Mouse (Mus musculus): ENCODE measurements at regions not wholly inside any gene's neighbourhood (a gene's known extent, or its start where the extent isn't known, plus 50 kb on each side); places are given as distances from the start of the nearest gene placed in this dataset.
A peak's percentile ranks its signal among the peaks of the same experiment; 100 is the strongest.

GRCm38 (mm10) chr17:88116321-88116720 lies 51.2 kb upstream of the Fbxo11 start:
- ATAC-seq, result no peak

- ATAC-seq, result no peak
Observed at GRCm38 (mm10) chr17:88118714-88119113, 53.6 kb upstream of the Fbxo11 start.

DNA sequence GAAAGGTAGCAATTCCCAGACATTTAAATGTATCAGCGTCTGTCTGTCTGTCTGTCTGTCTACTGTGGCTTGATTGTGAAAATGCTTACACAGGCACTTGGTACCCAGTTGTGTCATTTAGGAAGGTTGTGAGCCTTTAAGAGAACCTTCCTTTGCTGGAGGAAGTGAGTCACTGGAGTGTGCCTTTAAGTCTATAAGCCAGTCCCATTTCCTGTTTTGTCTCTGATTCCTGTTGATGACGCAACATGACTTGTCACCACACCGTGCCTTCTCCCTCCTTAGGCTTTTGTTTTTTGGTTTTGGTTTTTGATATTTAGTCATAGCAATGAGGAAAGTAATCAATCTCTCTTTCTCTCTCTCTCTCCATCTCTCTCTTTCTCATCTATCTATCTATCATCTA lies 58.6 kb upstream of the Fbxo11 start:
- peak; percentile 98 for ATAC-seq

GRCm38 (mm10) chr17:88127126-88127525 lies 62.0 kb upstream of the Fbxo11 start:
- no peak for ATAC-seq

- ATAC-seq, result no peak
Observed at GRCm38 (mm10) chr17:88131297-88131696, 66.2 kb upstream of the Fbxo11 start.

DNA sequence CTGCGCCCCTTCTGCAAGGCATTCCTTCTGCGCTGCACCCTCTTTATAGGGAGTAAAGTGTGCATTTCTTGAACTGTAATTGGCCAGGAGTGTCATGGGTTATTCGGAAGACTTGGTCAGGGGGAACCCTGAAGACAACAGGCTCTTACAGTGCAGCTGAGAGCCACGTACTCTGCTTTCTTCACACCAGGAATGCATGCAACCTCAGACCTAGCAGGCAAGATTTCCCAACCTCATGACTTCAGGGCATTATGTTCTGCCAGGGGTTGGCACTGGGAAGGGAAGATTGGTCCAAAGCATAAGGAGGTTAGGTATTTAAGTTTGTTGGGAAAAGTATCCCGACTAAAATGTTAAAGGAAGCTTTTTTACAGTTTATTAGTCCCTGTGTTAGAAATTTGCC lies 66.9 kb upstream of the Fbxo11 start:
- no peak for ATAC-seq

- ATAC-seq, result no peak
Observed at GRCm38 (mm10) chr17:88132601-88133346, 67.7 kb upstream of the Fbxo11 start.

GRCm38 (mm10) chr17:88134546-88134945 lies 69.5 kb upstream of the Fbxo11 start:
- no peak for ATAC-seq

DNA sequence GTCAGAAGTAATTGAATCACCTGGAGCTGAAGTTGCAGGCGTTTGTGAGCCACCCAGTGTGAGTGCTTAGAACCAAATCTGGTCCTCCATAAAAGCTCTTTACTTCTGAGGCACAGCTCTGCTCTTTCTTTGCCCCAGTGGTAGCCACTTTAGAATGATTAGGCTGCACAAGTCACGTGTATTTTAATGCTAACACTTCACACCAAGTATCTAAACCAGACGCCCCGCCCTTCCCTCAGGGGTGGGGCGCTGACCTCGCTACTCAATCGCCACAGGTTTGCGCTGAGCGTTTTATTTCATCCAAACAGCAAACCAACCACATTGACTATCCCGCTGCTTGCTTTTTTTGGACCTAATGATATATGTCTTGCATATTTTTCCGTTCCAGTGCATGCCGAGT lies 76.4 kb upstream of the Fbxo11 start:
- no peak for ATAC-seq

DNA sequence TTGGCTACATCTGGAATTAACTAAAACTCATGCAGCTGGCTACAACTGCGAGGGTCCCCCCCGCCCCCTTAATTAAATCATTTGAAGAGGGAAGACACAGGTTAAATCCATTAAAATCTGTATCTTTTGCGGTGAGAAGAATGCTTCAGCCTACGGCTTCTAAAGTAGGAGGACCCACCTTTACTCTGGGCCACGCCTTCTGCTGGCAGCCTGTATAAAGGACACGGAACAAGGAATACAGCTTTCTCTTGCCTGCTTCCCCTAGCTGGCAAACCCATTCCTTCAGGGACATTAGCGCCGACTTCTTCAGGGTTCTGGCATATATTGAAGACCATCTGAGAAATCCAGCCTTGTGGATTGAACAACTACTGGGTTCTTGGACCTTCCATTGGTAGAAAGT lies 76.9 kb upstream of the Fbxo11 start:
- ATAC-seq, result no peak

DNA sequence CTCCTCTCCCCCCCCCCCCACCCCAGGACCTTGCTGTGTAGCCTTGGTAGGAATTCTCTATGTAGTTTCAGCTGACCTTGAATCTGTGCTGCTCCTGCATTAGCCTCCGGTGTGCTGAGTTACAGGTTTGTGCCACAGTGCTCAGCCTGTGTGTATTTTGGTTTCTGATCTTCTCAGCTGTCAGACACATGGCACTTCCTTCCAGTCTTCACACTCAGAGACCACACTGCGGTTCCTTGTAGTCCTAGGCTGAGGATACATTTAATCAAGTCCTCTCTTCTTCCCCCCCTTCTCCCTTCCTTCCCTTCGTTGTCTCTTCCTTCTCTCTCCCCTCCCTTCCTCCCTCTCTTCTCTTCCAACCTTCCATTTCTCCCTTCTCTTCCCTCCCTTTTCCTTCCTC lies 77.7 kb upstream of the Fbxo11 start:
- no peak for ATAC-seq

GRCm38 (mm10) chr17:88143378-88143943 lies 78.4 kb upstream of the Fbxo11 start:
- ATAC-seq, result no peak

DNA sequence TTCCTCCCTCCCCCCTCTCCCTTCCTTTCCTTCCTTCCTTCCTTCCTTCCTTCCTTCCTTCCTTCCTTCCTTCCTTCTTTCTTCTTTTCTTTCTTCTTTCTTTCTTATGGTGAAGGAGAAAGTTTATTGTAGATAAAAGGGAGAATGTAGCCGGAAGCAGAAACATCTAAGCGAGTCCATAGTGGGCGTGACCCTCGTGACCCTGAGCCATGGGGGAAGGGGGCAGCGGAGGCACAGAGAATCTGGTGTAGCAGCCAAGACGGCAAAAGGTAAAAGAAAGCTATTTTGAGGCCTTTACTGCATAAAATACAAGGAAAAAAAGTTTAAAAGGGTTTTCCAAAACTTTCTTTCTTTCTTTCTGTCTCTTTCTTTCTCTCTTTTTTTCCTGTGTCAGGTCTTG lies 93.5 kb upstream of the Fbxo11 start:
- ATAC-seq, result no peak

GRCm38 (mm10) chr17:88159212-88159668 lies 94.1 kb upstream of the Fbxo11 start:
- ATAC-seq, result no peak

DNA sequence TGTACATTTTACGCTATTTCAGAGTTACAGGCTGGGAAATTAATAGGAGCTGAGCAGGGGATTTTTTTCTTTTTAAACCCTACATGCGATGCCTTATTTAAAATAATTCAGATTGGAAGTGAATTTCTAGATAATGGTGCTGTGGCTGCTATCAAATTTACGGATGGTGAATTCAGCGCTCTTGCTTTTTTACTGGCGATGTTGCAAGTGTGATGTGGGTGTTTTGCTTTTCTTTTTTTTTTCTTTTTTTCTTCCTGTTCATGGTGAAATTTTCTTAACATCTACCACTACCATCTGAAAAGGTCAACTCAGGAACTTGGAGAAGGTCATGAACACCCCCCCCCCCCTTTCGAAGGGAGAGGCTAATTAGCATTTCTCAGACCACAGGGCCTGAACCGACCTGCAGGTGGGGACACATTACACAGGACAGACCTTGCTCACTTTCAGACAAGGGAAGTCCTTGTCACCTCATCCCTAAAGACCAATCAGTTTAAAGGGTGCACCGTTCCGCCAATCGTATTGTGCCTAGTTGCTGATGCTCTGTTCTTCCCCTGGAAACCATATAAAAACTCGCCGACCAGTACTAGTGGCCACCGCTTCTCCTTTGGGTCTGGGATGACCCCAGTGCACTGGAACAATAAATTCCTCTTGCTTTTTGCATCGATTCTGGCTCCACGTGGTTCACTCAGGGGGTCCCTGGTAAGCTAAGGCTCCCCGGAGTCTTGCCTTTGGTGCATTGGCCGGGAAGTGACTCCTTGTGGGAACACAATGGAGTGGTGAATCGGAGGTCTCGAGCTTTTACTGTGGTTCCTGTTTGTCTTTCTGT lies 95.0 kb upstream of the Fbxo11 start:
- ATAC-seq, result no peak

- ATAC-seq, result no peak
Observed at GRCm38 (mm10) chr17:88160677-88161001, 95.5 kb upstream of the Fbxo11 start.

GRCm38 (mm10) chr17:88161766-88162165 lies 96.7 kb upstream of the Fbxo11 start:
- ATAC-seq, result no peak

- ATAC-seq, result no peak
Observed at GRCm38 (mm10) chr17:88164805-88165204, 99.7 kb upstream of the Fbxo11 start.

DNA sequence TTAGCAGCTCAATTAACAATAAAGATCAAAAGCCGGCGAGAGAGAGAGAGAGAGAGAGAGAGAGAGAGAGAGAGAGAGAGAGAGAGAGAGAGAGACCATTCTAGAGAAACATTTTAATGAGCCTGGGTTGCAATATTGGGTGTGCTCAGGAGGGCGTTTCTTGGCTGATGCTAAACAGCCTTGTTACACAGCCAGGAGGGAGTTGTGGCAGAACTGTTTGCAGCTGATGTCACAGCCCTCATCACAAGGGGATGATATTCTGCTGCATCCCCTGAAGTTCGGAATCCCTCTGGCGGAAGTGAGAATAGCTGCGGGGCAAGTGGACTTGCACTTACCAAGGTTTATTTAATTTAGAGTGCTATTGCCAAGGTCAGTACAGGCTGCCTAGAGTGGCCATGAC lies 100.7 kb upstream of the Fbxo11 start:
- no peak for ATAC-seq

DNA sequence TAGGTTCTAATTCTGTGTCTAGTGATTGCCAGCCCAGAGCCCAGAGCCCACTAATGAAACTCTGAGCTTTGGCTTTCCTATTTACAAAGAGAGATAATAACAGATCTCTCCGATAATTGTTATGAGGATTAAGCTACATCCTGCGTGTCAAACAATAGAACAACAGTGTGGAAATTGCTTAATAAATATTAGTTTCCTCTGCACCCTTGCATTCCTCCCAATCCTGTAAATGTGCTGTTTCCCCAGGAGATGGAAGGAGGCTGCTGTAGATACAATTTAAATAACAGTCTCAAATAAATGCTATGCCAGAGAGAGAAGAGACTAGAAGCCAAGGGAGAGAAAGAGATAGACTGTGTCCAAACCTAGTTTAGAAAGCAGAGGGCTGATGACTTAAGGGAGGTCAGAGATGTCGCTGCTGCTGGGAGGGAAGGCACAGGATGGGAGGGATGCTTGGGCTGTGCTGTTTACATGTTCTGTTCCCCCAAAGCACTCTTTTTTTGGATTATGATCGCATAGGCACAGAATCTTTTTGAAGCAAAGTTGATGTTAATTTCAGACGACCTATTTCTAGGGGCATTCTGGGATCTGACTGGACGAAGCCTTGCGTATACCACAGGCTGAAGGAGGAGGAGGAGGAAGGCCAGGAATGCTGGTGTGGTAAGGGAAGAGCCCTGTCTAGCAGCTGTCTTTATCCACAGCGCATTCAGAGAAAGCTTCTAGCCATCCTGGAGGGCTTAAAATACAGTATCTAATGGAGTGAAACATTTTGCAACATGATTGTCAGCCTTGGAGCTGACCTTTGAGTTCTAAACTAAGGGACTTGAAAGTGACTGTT lies 103.4 kb upstream of the Fbxo11 start:
- ATAC-seq, result no peak

GRCm38 (mm10) chr17:88171606-88172005 lies 106.5 kb upstream of the Fbxo11 start:
- ATAC-seq, result no peak

DNA sequence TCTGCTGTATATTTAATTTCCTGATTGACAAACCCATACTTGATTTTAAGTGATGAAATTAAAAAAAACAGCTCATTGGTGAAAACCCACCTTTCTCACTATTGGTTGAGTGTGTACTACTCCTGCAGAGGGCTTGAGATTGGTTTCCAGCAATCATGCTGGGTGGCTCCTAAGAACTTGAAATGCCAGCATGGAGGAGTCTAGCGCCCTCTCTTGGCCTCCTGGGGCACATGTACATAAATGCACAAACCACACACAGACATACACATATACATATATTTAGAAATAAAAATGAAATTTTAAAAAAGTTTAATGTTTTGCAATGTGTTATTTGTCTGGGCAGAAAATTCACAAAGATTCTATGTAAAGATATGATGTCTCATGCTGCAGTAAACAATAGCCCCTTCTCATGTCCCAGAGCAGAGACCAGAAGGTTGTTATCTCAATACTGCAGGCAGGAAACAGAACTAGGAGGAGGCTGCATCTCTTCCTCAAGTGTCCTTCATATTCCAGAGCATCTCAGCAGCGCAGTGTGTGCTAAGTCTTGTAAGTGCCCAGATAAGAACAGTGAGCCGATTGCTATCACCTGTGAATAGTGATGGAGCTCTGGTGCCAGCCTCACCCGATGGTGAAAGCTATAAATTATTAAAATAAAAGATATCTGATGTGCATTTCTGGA lies 108.4 kb upstream of the Fbxo11 start:
- no peak for ATAC-seq
